Mouse (Mus musculus) neural tube, embryonic 10.5 days (tissue): Measurements from ENCODE around the gene Disp3.

Source experiments
- DNase-seq: peaks from one replicate; pipeline ENCODE4 v3.0.0-alpha.2; 2017; ENCODE audit warnings: low spot score; ENCODE audit errors: extremely low spot score

The Disp3 gene

DNA sequence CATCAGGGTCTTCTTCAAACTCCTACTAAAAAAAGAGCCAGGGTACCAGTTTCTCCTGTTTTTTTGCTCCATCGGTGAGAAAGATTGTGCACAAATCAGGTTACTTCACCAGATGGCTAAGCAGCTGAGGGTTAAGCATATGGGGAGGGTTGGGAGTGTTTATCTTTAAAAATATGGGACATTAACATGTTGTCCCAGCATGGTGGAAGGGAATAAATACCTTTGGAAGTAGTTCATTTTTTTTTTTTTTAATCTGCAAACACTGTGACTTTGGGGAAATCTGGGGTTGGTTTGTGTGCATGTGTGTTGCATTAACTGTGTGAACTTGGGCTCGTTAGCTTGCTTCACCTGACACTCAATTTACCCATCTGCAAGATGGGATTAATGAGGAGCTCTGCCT is 3.3 kb upstream of the Disp3 start:
- DNase-seq = no peak

DNA sequence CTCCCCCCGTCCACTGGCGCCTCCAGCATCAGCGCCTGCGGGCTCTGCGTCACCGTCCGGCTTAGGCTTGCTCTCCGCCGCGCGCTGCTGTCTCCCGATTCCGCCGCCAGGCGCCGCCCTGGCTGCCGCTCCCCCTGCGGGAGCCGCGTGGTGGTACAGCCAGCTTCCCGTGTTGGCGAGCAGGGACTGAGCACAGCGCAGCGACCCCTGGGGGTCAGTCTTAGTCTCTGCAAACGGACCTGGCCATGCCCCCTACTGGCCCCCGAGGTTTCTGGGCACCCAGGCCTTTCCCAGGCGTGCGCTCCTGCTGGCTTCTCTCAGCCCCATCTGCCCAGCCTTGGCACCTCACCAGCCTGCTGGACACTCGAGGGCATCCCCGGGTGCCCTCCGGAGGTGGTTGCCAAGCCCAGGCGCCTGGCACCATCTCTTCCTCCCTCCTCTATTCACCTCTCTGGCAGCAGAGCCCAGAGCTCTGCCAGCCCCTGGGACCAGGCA is 337 bp upstream of the Disp3 start:
- DNase-seq = peak; percentile 95

DNA sequence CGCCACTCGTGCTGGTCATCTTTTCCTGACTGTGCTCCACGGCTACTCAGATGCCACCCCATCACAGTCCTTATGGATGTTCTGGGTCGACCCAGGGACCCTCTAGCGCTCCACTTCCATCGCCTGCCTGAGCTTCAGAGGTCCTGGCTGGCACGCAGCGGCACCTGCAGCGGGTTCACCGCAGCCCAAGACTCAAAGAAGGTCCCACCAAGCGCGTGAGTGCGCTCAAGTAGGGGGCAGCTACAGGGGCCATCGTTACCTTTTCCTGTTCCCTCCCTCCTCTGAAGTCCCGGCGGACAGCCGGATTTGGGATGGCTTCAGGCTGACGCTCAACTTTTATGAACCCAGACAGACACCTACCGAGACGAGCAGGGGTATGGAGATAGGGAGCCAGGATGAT is 724 bp downstream of the Disp3 start:
- DNase-seq = no peak

DNA sequence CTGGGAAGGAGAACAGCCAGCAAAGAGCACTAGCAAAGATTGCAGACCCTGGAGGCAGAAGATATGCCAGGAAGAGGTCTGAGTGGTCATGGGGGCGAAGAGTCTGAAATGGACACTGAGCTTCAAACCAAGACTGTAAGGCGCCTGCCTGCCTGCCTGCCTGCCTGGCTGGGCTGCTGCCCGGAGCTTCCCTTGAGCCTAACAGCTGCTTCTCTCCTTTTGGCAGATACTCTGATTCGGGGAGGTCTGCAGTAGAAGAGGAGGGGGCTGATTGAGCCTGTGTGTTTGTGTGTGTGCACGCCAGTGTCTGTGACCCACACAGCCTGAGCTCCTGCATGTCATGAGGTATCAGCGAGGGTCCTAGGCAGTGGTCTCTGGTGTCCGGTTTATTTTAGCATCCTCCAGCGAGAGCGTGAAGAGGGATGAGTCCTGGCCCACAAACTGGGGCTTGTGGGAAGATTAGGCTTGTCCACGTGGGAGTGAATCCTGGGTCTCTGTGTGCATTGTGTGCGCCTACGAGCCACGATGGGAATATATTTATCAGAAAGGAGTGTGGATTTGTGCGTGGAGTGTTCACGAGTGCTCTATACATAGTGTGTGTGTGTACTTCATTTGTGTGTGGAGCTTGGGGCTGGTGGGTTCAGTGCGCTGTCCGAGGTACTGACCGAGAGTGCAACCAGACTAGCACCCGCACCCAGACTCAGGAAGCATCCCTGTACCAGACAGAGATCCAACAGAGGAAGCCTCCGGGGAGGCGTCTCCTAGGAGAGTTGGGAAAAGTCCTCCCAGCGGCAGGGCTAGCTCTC is 1.3 kb downstream of the Disp3 start:
- DNase-seq = peak; percentile 69

DNA sequence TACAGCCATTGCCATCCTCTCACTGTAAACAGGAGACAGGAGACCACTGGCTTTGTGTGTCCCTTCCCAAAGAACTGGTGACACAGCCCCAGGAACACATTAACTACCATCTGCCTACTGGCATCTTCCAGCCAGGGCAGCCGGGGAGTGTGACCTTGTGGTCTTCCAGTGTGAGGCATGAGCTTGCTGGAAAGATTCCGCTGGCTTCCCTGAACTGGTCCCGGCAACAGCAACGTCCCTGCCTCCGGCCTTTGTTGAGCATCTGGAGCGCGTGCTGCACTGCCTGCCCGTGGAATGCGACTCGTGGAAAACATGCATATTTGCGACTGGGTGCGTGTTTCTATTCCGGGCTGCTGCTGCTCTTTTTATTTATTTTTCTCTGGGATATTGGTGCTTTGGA is 3.5 kb downstream of the Disp3 start:
- DNase-seq = no peak

DNA sequence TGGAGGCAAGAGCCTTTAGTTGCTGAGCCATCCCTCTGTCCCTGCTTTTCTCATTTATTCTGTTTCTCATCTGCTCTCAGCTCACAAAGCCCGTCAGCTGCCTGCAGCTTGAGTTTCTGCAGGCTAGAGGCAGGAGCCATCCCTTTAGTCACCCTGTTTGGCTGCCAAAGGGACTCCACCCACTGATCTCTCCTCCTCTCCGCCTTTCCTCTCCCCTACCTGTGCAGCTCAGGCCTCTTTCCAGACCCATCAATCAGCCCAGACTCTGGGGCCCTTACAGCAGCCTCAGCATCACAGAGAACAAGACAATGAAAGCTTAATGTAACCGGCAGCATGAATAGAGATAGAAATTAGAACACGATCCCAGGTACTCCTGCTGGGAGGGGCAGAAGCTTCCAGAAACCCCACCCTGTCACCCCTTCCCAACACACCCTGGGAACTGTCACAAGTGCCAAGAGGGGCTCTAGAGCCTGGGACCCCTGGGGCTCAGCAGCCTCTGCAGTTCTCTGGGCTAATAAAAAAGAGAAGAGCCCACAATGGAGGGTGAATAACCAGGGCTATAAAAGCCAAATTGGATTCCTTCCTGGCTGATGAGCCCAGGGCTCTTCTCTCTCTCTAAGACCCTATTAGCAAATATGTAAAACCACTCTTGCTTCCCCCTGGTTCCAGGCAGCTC is 10.8 kb downstream of the Disp3 start:
- DNase-seq = no peak

DNA sequence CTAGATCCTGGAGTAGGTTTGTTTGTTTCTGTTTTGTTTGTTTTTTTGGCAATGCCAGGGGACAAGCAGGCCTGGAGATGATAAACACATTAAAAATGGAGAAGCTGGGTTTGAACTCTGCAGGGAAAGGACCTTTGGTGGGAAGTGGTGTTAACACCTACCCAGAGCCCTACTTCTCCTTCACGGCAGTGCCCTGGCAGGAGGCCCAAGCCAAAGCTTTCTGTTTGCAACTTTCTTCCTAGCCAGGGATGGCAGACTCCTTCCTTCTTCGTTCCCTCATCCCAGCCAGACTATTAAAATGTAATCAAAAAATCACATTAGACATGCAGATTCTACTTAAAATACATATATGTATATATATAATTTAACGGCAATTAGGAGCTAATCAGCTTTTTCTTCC is 13.1 kb downstream of the Disp3 start:
- DNase-seq = no peak

DNA sequence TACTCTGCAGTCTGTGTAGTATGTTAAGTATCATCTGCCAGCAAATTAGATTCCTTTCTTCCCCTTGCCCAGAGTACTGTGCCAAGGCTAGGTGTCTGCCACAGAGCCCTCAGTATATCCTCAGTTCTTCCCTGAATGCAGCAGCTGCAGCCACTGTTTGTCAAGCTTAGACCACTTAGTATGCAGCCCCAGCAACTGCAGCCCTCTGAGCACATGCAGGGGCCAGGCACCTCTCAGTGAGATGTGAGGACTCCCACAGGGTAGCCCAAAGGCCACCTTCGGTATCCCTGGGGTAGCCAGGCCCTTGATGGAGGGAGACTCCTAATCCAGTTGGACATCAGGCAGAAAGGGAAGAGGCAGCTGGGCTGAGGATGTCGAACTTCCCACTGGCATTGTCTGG is 14.5 kb downstream of the Disp3 start:
- no peak for DNase-seq

DNA sequence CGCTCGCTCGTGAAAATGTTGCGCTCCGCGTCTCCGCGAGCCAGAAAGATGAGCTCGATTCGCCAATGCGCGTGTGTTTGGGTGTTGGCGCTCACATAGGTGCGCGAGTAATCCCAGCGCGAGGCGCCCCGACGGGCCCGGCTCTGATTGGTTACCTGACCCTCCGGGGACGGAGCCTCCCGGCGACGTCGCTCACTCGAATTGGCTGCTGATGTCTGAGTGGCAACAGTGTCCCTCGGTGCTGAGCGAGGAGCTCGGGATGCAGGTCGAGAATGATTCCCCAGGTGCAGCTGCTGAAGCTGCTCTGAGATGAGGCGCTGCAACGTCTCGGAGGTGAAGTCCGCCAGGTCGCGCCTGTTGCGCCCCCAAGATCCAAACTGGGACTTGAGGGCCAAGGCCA is 16.1 kb downstream of the Disp3 start:
- DNase-seq = peak; percentile 22

DNA sequence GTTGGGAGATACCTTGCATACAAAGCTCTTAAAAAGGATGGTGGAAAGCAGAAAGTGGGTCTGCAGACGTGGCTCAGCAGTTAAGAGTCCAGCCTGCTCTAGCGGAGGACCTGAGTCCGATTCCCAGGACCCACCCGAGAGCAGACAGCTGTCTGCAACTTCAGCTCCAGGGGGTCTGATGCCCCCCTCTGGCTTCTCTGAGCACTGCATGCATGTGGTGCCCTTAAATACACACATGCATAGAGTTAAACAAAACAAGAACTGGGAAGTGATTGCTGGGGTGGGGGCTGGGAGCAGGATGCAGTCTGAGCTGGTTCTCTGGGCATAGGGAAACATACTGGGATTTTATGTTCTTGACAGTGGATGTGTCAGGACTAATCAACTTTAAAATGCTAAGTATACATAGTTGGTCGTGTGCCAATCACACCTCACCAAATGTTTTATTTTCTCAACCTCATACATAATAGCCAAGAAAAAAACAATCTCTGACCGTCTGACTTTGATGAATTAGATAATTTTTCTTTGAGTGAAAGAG is 20.7 kb downstream of the Disp3 start:
- DNase-seq = no peak

DNA sequence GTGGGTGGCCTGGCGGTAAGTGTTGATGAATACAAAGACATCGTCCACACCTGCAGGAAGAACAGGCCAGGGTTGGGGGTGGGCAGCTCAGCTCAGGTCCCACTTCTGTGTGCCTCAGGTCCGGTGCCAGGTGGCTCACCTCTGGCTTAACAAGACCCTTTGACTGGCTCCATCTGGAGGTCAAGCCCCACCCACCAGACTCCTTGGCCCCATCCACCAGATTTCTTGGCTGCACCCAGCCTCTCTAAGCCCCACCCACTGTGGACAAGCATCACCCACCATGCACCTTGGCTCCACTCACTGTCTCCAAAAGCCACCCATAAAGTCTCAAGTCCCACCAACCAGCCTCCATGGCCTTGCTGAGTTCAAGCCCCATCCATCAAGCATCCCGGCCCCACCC is 27.8 kb downstream of the Disp3 start:
- DNase-seq = no peak

DNA sequence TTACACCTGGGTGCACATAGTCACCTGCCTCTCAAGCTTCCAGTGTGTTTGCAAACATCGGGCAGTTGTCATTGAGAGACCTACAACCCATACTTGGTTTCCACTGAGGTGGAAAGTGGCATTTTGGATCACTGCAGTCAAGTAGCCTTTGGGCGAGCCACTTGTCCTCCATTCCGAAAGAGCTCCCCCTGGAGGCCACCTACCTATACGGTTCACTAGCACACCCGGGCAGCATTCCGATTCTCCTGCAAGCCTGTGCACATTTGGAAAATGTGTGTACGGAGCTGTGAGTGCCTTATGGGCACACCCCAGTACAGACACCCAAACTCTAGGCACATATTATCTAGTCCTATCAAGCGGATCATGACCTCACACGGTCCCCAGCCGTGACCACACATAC is 38.4 kb downstream of the Disp3 start:
- peak; percentile 32 for DNase-seq

DNA sequence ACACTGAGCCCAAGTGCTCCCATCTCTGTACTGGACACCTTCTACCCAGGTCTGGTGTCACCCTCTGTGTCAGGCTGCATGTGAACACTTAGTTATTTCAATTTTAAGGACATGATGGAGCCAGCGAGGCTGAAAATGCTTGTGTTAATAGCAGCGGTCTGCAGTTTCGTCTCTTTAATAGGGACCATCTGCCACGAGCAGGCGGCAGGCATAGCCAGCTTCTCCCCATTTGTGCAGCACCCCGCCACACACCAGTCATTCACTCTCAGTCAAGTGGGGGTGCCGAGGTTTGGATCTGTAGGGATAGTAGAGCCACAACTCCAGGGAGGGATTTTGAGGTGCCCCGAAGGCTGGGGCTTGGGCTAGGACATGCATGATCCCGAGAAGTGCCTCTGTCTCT is 47.4 kb downstream of the Disp3 start:
- DNase-seq = no peak

DNA sequence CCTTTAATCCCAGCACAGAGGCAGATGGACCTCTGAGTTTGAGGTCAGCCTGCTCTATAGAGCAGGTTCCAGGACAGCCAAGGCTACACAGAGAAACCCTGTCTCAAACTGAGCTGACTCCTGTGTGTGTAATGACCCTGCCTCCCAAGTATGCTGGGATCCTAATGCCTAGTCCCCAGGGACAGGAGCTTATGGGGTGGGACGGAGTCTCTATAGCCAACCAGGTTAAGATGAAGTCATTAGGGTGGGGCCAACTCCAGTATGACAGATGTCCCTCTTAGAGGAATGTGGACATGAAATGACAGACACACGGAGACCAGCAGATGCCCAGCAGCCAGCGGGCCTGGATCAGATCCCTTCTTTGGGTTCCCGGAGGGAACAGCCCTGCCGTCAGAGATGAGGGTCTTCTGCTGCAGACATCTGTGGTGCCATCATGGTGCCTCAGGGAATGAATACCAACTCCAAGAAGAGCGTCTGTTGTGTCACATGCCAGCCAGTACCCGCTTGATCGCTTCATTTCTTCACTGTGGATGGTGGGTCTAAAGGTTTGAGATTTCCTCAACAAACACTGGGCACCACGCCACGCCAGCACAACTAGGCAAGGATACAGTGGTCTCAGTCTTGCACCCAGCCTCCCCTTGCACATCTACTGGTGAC is 48.2 kb downstream of the Disp3 start:
- DNase-seq = no peak

DNA sequence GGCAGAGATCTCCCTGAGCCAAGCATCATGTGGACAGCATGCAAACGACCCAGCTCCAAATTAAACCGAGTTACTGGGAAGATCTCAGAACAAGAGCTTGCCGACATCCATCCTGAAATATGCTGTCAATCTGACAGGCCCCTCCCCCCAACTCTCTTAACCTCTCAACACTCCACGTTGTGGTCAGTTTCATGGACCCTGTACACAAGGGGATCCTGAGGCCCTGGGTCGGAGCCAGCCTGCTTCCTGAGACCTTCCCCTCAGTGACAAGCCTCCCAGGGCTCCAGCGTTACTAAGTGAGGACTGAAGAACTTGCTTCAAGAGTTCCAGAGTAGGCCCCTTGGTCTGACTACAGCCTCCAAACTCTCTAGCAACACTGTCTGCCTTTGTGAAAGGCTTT is 48.8 kb downstream of the Disp3 start:
- DNase-seq = no peak

DNA sequence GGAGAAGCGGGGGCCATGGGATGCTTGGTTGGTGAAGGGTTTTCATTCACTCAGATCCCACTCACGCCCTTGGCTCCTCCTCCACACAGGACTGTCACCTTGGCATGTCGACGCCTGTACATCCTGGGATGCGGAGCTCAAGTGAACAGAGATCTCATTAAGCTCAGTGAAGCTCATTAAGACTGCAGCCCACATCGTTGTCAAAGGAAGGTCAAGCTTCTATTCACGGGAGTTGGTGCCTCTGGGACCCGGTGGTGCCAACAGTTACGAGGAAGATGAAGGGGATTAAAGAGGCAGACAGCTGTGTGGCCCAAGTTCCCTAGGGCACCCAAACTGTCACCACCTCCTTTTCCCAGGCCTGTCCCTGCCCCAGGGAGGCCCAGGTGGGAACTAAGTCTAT is 49.5 kb downstream of the Disp3 start:
- DNase-seq = no peak

DNA sequence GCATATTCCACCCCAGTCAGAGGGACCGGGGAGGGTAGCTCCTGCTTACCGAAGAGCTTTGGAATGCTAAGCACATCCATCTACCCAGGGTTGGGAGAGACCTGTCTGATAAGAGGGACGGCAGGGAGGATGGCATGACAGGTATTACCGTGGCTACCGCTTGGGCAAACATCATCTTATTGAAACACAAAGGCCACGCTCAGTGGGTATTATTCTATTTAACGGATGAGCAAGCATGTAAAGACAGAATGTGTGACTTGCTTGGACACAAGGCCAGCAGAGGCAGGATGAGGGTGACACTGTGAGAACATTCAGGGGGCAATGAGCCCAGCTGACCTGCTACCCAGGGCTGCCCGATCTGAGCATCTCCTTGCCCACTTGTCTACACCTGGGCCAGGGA is 51.1 kb downstream of the Disp3 start:
- no peak for DNase-seq

DNA sequence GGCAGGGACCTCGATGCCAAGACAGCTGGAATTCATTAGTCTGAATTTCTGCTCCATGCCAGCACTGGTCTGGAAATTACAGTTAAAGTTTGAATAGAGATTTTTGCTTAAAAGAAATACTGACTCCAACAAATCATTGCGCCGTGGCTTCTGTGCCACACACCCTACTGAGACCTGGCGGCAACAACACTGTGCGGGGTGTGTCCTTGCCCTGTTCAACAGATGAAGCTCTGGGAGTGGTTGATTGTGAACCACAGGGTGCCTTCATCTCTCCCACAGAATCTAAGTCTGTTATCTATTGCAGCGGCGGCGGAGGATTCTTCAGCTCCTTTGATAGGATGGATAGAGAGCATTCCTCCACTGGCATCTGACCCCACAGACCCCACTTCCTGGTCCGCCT is 54.7 kb downstream of the Disp3 start:
- DNase-seq = no peak

DNA sequence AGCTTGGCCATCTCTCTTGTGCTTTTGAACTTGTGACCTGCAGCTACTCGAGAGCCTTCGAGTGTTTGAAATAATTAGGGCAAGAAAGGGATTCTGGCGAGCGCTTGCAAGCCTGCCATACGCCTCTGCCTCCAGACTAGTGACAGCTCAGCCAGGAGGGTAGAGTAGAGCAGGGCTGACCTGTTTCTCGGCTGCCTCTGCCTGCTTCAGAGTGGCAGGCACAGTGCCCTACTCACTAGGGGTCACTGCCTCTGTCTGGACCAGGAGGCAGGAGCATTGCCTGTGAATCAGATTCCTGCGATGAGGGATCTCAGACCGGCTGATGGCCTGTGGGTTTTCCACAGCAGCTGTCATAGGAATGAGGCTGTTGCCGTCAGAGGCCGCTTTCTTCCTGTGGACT is 55.1 kb downstream of the Disp3 start:
- no peak for DNase-seq

DNA sequence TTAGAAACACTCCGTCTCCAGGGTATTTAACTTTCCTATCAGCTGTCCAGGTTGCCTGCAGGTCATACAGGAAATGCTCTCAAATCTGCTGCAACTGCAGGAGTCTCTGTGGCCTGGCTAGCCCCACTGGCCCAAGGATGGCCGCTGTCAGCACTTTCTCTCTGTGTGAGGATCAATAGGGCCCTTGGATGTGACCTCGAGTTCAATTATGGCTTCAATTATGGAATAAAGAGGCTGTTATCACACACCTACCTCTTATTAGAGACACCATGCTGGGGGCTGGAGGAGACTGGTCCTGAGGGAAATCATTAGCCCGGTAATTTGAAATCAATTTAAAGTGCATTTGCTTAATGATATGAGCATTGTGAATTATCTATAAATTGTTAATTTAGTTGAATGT is 55.6 kb downstream of the Disp3 start:
- no peak for DNase-seq

DNA sequence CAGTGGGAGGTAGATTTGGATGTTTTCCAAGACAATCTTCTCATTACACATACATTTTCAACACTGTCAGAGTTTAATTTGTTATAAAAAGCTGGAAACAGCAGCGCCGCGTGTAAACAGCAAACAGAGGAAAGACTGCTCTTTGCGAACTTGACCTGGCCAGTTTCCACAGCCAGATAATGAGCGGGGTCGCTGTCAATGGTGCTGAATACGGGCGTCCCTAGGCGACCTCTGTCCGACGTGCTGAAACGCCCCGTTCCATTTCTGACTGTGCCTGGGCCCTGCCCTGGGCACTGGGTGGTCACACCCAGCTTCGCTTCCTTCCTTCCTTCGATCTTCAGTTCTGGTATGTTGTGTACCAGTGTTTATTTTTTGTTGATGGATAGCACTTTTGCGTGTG is 58.1 kb downstream of the Disp3 start:
- DNase-seq = peak; percentile 79

DNA sequence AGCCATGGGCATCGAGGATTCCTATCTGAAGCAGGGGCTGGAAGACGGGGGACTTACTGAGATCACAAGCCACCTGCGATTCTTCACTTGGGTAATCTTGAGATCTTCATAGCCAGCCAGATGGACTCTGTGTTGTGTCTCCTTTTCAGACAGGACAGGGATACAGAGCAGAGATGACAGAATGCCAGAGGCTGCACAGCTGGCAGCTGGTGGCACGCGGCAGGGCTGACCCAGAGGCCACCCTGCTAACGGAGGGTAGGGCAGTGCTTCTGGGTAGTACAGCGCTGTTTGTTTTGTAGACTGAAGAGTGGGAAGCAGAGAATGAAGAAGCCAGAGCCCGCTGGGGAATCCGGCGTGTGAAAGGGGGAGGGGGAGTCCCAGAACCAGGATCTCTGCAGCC is 64.8 kb downstream of the Disp3 start:
- DNase-seq = no peak
